ENCODE assay signal across 8 mouse cellular contexts in genomic region chr10:60125529-60126327, GRCm38 (mm10). TPM values are rescaled to one million over a fixed set of nuclear protein-coding genes. Genes with fewer than 3 reads are reported as not detected.
DNase-seq lines count a peak whose midpoint lies in the region; ATAC-seq and TF ChIP-seq lines count a peak whose summit lies in the region.

No protein-coding gene starts in this region.

- no peak for TF ChIP-seq EP300 in liver, embryonic 14.5 days (IDR thresholded peaks at IDR 0.05; ENCODE audit: low read depth)

- 21% methylated on average over 21 of the region's 22 CpGs for WGBS in forebrain, embryonic 10.5 days
- WGBS in forebrain, postnatal 0 days: 22% methylated on average over 21 of the region's 22 CpGs
- 45% methylated on average over 22 of the region's 22 CpGs for WGBS in thymus, adult 2 months
- 23% methylated on average over 21 of the region's 22 CpGs for WGBS in liver, embryonic 14.5 days (ENCODE audit: insufficient replicate concordance)

- H3K9ac ChIP-seq in forebrain, postnatal 0 days: no peak overlapping the region
- no peak overlapping the region for H3K9ac ChIP-seq in liver, embryonic 14.5 days (replicated peaks)

- H3K27ac ChIP-seq in forebrain, embryonic 10.5 days: peak overlapping the region; percentile 58; the same call in 1 of the 2 replicates
- H3K27ac ChIP-seq in forebrain, postnatal 0 days (ENCODE audit: low read depth, low read length): no peak overlapping the region
- no peak overlapping the region for H3K27ac ChIP-seq in thymus, adult 2 months (ENCODE audit: control insufficient read depth, insufficient read depth, low read length)
- H3K27ac ChIP-seq in liver, embryonic 14.5 days: no peak overlapping the region

- DNase-seq in forebrain, embryonic 10.5 days (ENCODE audit: extremely low spot score, low spot score): no peak
- DNase-seq in forebrain, postnatal 0 days: no peak
- peak; percentile 12 for DNase-seq in thymus, adult 2 months
- no peak for DNase-seq in thymus, adult 18-20 months
- no peak for DNase-seq in liver, embryonic 14.5 days (ENCODE audit: low read depth in 3 of 3, low spot score in 3 of 3)
- DNase-seq in thymus, postnatal 25 days: peak; percentile 19
- DNase-seq in yolk sac, embryonic 10.5 days (ENCODE audit: low spot score): no peak
- no peak for DNase-seq in Muller cell, postnatal 12 days (ENCODE audit: inconsistent ontology term)

- peak overlapping the region; percentile 28 for H3K4me3 ChIP-seq in forebrain, embryonic 10.5 days
- H3K4me3 ChIP-seq in forebrain, postnatal 0 days (ENCODE audit: low read depth, low read length): no peak overlapping the region
- peak overlapping the region; percentile 14; the same call in 1 of the 2 replicates for H3K4me3 ChIP-seq in thymus, adult 2 months (ENCODE audit: control insufficient read depth, insufficient read depth, low read length)
- H3K4me3 ChIP-seq in liver, embryonic 14.5 days (ENCODE audit: insufficient read depth in 1 of 2, low read depth in 2 of 2, low read length in 2 of 2): no peak overlapping the region

- no peak for ATAC-seq in forebrain, postnatal 0 days
- no peak for ATAC-seq in liver, embryonic 14.5 days (ENCODE audit: insufficient read depth)

- no peak for TF ChIP-seq POLR2A in thymus, adult 2 months (IDR thresholded peaks at IDR 0.05; ENCODE audit: control insufficient read depth, extremely low read depth, insufficient read depth, low read length, poor library complexity)

- H3K36me3 ChIP-seq in forebrain, embryonic 10.5 days (replicated peaks): no peaks in the 10 kb centered on the region
- H3K36me3 ChIP-seq in forebrain, postnatal 0 days (ENCODE audit: insufficient read depth): peaks cover 74% of the 10 kb centered on the region
- no peaks in the 10 kb centered on the region for H3K36me3 ChIP-seq in thymus, adult 2 months (ENCODE audit: control insufficient read depth, insufficient read depth, low read length)
- no peaks in the 10 kb centered on the region for H3K36me3 ChIP-seq in liver, embryonic 14.5 days (replicated peaks; ENCODE audit: control insufficient read depth, insufficient read depth, low read depth)

- TF ChIP-seq CTCF in forebrain, postnatal 0 days (IDR thresholded peaks at IDR 0.05; ENCODE audit: low read depth): no peak
- TF ChIP-seq CTCF in thymus, adult 2 months (IDR thresholded peaks at IDR 0.05; ENCODE audit: borderline replicate concordance, control insufficient read depth, extremely low read depth, insufficient read depth, low read length, poor library complexity): no peak
- TF ChIP-seq CTCF in liver, embryonic 14.5 days (IDR thresholded peaks at IDR 0.05; ENCODE audit: low read depth): no peak

- H3K9me3 ChIP-seq in forebrain, embryonic 10.5 days: no peaks in the 10 kb centered on the region
- no peaks in the 10 kb centered on the region for H3K9me3 ChIP-seq in forebrain, postnatal 0 days (ENCODE audit: low read length)
- no peaks in the 10 kb centered on the region for H3K9me3 ChIP-seq in liver, embryonic 14.5 days (ENCODE audit: control insufficient read depth, low read length)

- 0 out of 2 replicates have a peak, but pooled peaks cover 4% of the 10 kb centered on the region for H3K27me3 ChIP-seq in forebrain, embryonic 10.5 days (ENCODE audit: poor library complexity, severe bottlenecking)
- no peaks in the 10 kb centered on the region for H3K27me3 ChIP-seq in forebrain, postnatal 0 days (ENCODE audit: insufficient read depth, low read length)
- no peaks in the 10 kb centered on the region for H3K27me3 ChIP-seq in thymus, adult 2 months (ENCODE audit: control insufficient read depth, insufficient read depth, low read length)
- no peaks in the 10 kb centered on the region for H3K27me3 ChIP-seq in liver, embryonic 14.5 days (ENCODE audit: control insufficient read depth, insufficient read depth, low read length)

- H3K4me1 ChIP-seq in forebrain, embryonic 10.5 days: peaks cover 13% of the 10 kb centered on the region
- H3K4me1 ChIP-seq in forebrain, postnatal 0 days (ENCODE audit: insufficient read depth): no peaks in the 10 kb centered on the region
- peaks cover 5% of the 10 kb centered on the region for H3K4me1 ChIP-seq in thymus, adult 2 months (replicated peaks; ENCODE audit: control insufficient read depth, insufficient read depth, low read length)
- H3K4me1 ChIP-seq in liver, embryonic 14.5 days (replicated peaks; ENCODE audit: control insufficient read depth in 2 of 2, insufficient read depth in 2 of 2, low read length in 1 of 2): no peaks in the 10 kb centered on the region

- H3K4me2 ChIP-seq in forebrain, postnatal 0 days (ENCODE audit: low read depth): no peak overlapping the region
- peak overlapping the region; percentile 41 for H3K4me2 ChIP-seq in liver, embryonic 14.5 days (ENCODE audit: low read depth)

RNA-seq across cellular contexts. Expression of gene Spock2, which starts 19.7 kb away (rescaled TPM):
- 3.2 and 3.5 TPM in 2 replicates for polyA plus RNA-seq in forebrain, embryonic 10.5 days (2016; fragmentation: Nextera tagmentation; extraction: Ambion mirVana)
- total RNA-seq in forebrain, postnatal 0 days (2014; rRNA removed): 156 and 215 TPM in 2 replicates
- 50.7 and 84.8 TPM in 2 replicates for polyA plus RNA-seq in forebrain, postnatal 0 days (2015; fragmentation: Nextera tagmentation; extraction: Ambion mirVana)
- 17.7 and 19.8 TPM in 2 replicates for polyA plus RNA-seq in thymus, adult 2 months (2012; rRNA removed)
- polyA plus RNA-seq in liver, embryonic 14.5 days (2012; rRNA removed): 0.04 and 0.12 TPM in 2 replicates
- 0.04 and 0.06 TPM in 2 replicates for polyA plus RNA-seq in liver, embryonic 14.5 days (2014; fragmentation: Nextera tagmentation; extraction: Ambion mirVana)

Comparison
In these comparisons a context has a peak if more than half of its experiments do, and no peak if none do; other contexts are left out.
1. DNase-seq: peak in thymus, adult 2 months (single experiment) and thymus, postnatal 25 days (single experiment); none in forebrain, embryonic 10.5 days (single experiment), forebrain, postnatal 0 days (single experiment), thymus, adult 18-20 months (0 of 2), liver, embryonic 14.5 days (0 of 3), yolk sac, embryonic 10.5 days (single experiment) and Muller cell, postnatal 12 days (single experiment).
2. H3K4me3 ChIP-seq: peak in forebrain, embryonic 10.5 days (single experiment) and thymus, adult 2 months (single experiment); none in forebrain, postnatal 0 days (single experiment) and liver, embryonic 14.5 days (0 of 2).